Mouse (Mus musculus) lung, embryonic 16.5 days (tissue): ENCODE measurements around the gene Mvp. TPM values are rescaled to one million over a fixed set of nuclear protein-coding genes. Genes with fewer than 3 reads are reported as not detected.
A peak's percentile ranks its signal among the peaks of the same experiment; 100 is the strongest.

ENCODE experiments used
- ATAC-seq: fragments of 200-750 bp; cut with Nextera tagmentation; 2 replicates; pipeline ENCODE4 v1.8.0; 2017; ENCODE audit warnings: low read depth, mild to moderate bottlenecking, moderate library complexity
- H3K27ac ChIP-seq: fragments of 300-500 bp; sonication (generic); 2 replicates; pipeline ENCODE4 v1.5.1; 2014; ENCODE audit warnings: mild to moderate bottlenecking, control low read depth, low read length
- H3K27me3 ChIP-seq: fragments of 300-500 bp; sonication (generic); 2 replicates; pipeline ENCODE4 v1.6.1; 2014; ENCODE audit warnings: low read depth, low read length, mixed read lengths; ENCODE audit not compliant: control insufficient read depth, insufficient read depth
- H3K36me3 ChIP-seq: fragments of 300-500 bp; sonication (generic); 2 replicates; pipeline ENCODE4 v1.6.1; 2014; ENCODE audit warnings: low read length; ENCODE audit not compliant: control insufficient read depth, insufficient read depth
- H3K4me1 ChIP-seq: fragments of 300-500 bp; sonication (generic); replicated peaks from 2 replicates; pipeline ENCODE4 v1.6.1; 2014; ENCODE audit warnings: low read length, mixed read lengths; ENCODE audit not compliant: control insufficient read depth, insufficient read depth
- H3K4me2 ChIP-seq: fragments of 300-500 bp; sonication (generic); 2 replicates; pipeline ENCODE4 v1.6.1; 2014; ENCODE audit warnings: low read depth, low read length, control low read depth
- H3K4me3 ChIP-seq: fragments of 300-500 bp; sonication (generic); 2 replicates; pipeline ENCODE4 v1.5.1; 2014; ENCODE audit warnings: mild to moderate bottlenecking, low read length, control low read depth
- H3K9ac ChIP-seq: fragments of 300-500 bp; sonication (generic); 2 replicates; pipeline ENCODE4 v1.6.1; 2014; ENCODE audit warnings: low read length, control low read depth
- H3K9me3 ChIP-seq: fragments of 300-500 bp; sonication (generic); 2 replicates; pipeline ENCODE4 v1.6.1; 2016; ENCODE audit warnings: low read length; ENCODE audit not compliant: control insufficient read depth
- WGBS: fragments of 180-500 bp; shearing (Covaris S2); extraction: QIAGEN DNeasy Blood & Tissue Kit; methylation state at CpG from one replicate; pipeline ENCODE4 v1.1.7; 2014; 5-methylcytosine and 5-hydroxymethylcytosine counted together
- polyA plus RNA-seq: library from polyadenylated mRNA; unstranded; fragments of >200 nt; fragmentation: Nextera tagmentation; extraction: Ambion mirVana; gene quantifications from 2 replicates; pipeline ENCODE4 v1.2.1, GENCODE M21; 2015

Gene Mvp
- polyA plus RNA-seq, 1 experiment from 2014 or later: 14.9 TPM

DNA sequence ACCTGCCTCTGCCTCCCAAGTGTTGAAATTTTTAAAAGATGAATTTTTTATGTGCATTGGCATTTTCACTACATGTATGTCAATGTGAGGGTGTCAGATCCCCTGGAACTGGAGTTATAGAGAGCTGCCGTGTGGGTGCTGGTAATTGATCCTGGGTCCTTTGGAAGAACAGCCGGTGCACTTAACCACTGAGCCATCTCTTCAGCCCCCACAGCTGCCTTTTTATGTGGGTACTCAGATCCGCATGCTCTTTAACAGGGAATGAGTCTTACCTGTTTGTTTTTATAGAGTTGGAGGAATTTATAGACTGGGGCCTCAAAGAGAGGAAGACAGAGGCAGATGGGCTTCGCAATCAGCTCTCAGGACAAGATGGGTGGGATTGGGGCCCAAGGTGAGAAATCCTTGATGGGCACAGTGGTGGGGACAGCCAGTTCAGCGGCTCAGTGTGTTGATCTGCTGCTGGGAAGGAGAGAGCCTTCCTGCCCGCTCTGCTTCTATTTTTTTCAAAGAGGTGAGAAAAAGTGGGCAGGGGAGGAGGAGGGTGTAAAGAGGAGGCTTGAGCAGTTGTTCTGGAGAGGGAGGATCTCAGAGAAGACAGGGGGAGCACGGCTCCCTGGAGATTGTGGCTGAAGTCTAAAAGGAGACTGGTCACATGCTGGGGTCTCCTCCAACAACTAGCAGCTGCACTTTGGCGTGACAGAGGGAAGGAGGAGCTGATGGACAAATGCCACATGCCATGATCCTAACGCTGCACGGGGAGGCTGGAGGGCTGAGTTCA lies 29.6 kb downstream of the Mvp start:
- Histone ChIP-seq H3K9me3 (no peaks in the 10 kb centered on the region), H3K4me1 (no peaks in the 10 kb centered on the region), H3K27ac (no peak overlapping the region), H3K27me3 (no peaks in the 10 kb centered on the region), H3K4me3 (no peak overlapping the region), H3K9ac (no peak overlapping the region), H3K4me2 (no peak overlapping the region), H3K36me3 (peaks cover under 1% of the 10 kb centered on the region; the same call in 1 of the 2 replicates)
- 28% methylated on average over 10 of the region's 10 CpGs for WGBS
- no peak for ATAC-seq

DNA sequence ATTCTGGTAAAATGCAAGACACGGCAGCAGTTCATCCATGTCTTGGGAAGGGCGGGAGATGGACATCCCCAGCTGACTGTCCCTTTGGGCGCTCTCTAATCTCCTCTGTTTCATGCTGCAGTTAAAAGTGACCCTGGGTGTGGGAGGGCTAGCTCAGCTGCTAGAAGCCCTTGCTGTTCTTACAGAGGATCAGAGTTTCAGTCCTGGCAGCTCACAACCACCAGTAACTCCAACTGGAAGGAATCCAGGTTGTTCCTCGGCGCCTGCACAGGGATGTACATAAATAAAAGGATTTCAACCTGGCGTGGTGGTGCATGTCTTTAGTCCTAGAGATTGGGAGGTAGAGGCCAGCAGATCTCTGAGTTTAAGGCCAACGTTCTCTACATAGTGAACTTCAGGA lies 31.3 kb downstream of the Mvp start:
- Histone ChIP-seq H3K9ac (no peak overlapping the region), H3K4me3 (no peak overlapping the region), H3K27ac (no peak overlapping the region), H3K4me1 (no peaks in the 10 kb centered on the region), H3K36me3 (peaks cover 9% of the 10 kb centered on the region), H3K9me3 (no peaks in the 10 kb centered on the region), H3K4me2 (no peak overlapping the region), H3K27me3 (no peaks in the 10 kb centered on the region)
- 71% methylated on average over 7 of the region's 7 CpGs for WGBS
- no peak for ATAC-seq

DNA sequence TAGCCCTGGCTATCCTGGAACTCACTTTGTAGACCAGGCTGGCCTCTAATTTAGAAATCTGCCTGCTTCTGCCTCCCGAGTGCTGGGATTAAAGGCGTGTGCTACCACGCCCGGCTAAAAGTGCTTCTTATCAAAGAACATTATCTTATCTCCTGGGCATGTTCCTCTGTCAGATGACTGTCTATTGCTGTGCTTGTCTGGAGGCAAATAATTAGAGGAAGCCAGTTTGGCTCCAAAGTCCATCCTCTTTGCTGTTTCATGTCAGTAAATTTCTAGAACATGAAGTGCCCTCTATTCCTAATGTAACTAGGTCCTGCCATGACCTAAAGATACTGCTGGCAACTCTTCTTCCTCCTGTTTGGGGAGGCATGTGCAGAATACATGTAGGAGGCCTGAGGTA lies 32.4 kb downstream of the Mvp start:
- Histone ChIP-seq H3K27ac (no peak overlapping the region), H3K4me1 (peaks cover 3% of the 10 kb centered on the region), H3K9ac (no peak overlapping the region), H3K4me2 (no peak overlapping the region), H3K36me3 (peaks cover 9% of the 10 kb centered on the region), H3K27me3 (no peaks in the 10 kb centered on the region), H3K9me3 (no peaks in the 10 kb centered on the region), H3K4me3 (no peak overlapping the region)
- WGBS: 84% methylated on average over 4 of the region's 4 CpGs
- no peak for ATAC-seq

DNA sequence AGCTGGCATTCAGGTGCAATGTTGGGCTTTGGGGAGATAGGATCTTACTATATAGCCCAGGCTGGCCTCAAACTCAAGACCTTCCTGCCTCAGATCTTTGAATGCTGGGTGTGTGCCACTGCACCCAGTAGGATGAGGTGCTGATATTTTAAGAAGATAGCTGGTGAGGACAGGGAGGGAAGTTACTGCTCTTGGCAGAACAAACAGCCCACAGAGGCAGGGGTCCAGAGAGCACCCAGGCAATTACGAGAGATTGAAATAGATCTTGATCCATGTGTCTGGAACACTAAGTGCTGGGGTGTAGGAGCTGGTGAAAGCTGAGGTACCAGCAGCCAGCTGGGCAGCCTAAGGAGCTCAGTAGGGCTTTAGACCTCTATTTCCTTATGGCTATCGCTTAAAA lies 32.8 kb downstream of the Mvp start:
- H3K27me3 ChIP-seq: no peaks in the 10 kb centered on the region
- no peak overlapping the region for H3K4me3 ChIP-seq
- H3K9ac ChIP-seq: no peak overlapping the region
- 80% methylated on average over 2 of the region's 2 CpGs for WGBS
- H3K9me3 ChIP-seq: no peaks in the 10 kb centered on the region
- peaks cover 9% of the 10 kb centered on the region for H3K36me3 ChIP-seq
- no peak for ATAC-seq
- no peak overlapping the region for H3K27ac ChIP-seq
- H3K4me1 ChIP-seq: peaks cover 4% of the 10 kb centered on the region
- no peak overlapping the region for H3K4me2 ChIP-seq

DNA sequence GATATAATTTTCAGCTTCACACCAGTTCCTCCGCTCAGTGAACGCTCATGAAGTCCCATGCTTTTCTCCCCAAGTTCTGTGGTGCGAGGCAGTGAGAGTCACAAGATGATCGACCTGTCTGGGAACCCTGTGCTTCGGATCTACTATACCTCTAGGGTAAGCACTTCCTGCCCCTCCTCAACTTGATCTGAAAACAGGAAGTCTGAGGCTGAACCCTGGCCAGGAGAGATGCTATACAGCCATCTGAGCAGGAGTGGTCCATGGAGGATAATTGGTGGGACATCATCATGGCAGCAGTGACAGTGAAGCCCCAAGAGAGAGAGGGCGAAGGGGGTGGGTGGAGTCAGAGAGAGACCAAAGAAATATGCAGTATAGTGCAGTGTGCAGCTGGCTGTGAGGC lies 35.6 kb downstream of the Mvp start:
- H3K36me3 ChIP-seq: peaks cover 9% of the 10 kb centered on the region
- no peak overlapping the region for H3K9ac ChIP-seq
- H3K4me2 ChIP-seq: no peak overlapping the region
- H3K4me3 ChIP-seq: no peak overlapping the region
- WGBS: 86% methylated on average over 6 of the region's 6 CpGs
- H3K4me1 ChIP-seq: peaks cover 7% of the 10 kb centered on the region
- H3K27ac ChIP-seq: no peak overlapping the region
- no peak for ATAC-seq
- no peaks in the 10 kb centered on the region for H3K9me3 ChIP-seq
- no peaks in the 10 kb centered on the region for H3K27me3 ChIP-seq

DNA sequence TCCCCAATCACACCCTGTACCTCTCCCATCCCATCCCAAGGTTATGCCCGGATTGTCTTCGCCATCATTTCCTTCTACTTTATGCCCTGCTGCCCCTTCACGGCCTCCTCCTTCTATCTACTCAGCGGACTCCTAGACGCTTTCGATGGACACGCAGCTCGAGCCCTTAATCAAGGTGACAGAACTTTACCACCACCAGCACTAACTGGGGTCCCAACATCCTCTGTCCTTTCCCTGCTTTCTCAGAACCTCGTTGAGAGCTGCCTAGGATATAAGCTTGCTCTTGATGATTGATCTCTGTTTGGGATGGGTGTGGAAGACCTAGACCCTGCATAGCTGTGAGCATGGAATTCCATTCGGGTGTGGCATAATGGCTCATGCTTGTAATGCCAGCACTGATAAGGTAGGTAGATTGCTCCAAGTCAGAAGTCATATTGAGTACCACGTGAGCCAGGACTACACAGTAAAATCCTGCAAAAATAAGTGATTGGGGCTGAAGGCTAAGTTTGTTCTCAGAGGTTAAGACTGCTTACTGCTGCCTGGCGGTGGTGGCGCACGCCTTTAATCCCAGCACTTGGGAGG lies 37.5 kb downstream of the Mvp start:
- H3K9ac ChIP-seq: peak overlapping the region; percentile 99
- peak overlapping the region; percentile 98 for H3K27ac ChIP-seq
- peak overlapping the region; percentile 68 for H3K4me2 ChIP-seq
- H3K4me3 ChIP-seq: peak overlapping the region; percentile 99
- WGBS: 23% methylated on average over 14 of the region's 14 CpGs
- H3K27me3 ChIP-seq: no peaks in the 10 kb centered on the region
- peaks cover 9% of the 10 kb centered on the region for H3K36me3 ChIP-seq
- no peak; the same call in 1 of the 2 replicates for ATAC-seq
- H3K4me1 ChIP-seq: peaks cover 7% of the 10 kb centered on the region
- H3K9me3 ChIP-seq: no peaks in the 10 kb centered on the region

DNA sequence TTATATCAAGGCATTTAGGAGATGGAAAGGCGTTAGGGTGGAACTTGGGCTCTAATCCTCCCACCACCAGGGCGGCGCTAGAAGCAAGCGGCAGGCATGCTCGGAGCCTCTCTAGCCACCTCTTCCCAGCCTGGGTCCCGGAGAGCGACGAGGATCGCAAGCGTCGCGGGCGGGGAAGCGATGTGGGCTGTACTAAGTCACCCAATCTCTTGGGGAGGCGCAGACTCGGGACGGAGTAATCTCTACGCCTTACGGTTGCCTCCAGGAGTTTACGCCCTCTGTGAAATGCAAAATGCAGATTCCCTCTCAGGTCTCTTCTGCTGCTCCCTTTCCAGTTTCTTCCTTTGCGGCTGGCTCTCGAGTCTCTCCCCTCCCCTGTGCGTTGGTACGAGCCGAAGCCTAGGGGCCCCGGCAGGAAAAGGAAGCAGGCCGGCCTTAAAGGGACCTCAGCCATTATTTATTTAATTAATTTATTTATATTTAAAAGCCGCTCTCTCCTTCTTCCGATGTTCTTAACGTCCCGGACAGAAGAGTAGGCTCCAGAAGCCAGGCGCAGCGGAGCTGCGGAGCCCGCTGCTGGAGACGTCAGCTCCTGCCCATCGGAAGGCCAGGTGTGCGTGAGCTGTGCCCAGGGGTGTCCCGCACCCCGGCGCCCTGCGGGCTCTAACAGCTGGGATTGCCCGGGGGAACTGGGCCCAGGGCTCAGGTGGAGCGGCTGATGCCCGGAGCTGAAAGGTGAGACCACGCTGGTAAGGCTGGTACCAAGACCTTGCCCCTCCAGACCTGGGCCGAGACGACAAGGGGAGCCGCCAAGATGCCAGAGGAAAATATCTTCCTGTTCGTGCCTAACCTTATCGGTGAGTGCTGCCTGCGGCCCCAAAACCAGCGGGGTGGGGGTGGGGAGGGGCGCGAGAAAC lies 38.2 kb downstream of the Mvp start, which contains the start of gene Cdiptos:
TSS of gene Cdiptos (minus strand) at position 149 of the 917 bp plus-strand sequence.
- Histone ChIP-seq H3K9me3 (no peaks in the 10 kb centered on the region), H3K9ac (peak within 1 kb of the TSS; percentile 99), H3K27me3 (no peaks in the 10 kb centered on the region), H3K4me1 (peaks cover 7% of the 10 kb centered on the region), H3K4me2 (peak within 1 kb of the TSS; percentile 68), H3K4me3 (peak within 1 kb of the TSS; percentile 99), H3K36me3 (peaks cover 9% of the 10 kb centered on the region), H3K27ac (peak within 1 kb of the TSS; percentile 98)
- ATAC-seq: peak; percentile 97
- under 1% methylated on average over 55 of the region's 55 CpGs for WGBS

DNA sequence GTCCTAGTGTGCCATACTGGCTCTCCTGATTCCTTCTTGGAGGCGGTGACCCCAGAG lies 38.7 kb downstream of the Mvp start, which contains the start of gene Cdipt:
TSS of gene Cdipt (plus strand) at position 22 of the 57 bp plus-strand sequence.
- H3K9me3 ChIP-seq: no peaks in the 10 kb centered on the region
- peak within 1 kb of the TSS; percentile 98 for H3K27ac ChIP-seq
- H3K4me3 ChIP-seq: peak within 1 kb of the TSS; percentile 99
- ATAC-seq: no peak
- peak within 1 kb of the TSS; percentile 68 for H3K4me2 ChIP-seq
- WGBS: 0% methylated on average over 1 of the region's 1 CpGs
- H3K27me3 ChIP-seq: no peaks in the 10 kb centered on the region
- peaks cover 7% of the 10 kb centered on the region for H3K4me1 ChIP-seq
- peaks cover 9% of the 10 kb centered on the region for H3K36me3 ChIP-seq
- H3K9ac ChIP-seq: peak within 1 kb of the TSS; percentile 99

DNA sequence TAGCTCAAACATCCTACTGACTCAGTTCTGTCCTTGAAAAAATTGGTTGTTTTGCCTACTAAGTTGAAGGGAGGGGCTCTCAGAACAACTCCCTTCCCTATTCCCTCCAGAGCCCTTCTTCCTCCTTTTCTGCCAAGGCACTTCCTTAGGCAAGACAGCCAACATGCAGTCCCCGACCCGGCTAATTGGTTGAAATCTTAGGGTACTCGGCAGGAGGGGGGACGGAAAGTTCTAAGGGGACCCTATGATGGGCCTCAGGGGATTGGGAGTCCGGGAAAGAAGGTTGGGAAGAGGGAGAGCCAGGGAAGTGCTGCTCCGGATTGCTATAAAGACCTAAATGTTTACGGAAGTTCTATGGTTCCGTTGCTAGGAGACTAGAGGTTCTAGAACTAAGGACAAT lies 38.9 kb downstream of the Mvp start:
- WGBS: 11% methylated on average over 8 of the region's 8 CpGs
- peak overlapping the region; percentile 68 for H3K4me2 ChIP-seq
- H3K4me3 ChIP-seq: peak overlapping the region; percentile 99
- peaks cover 9% of the 10 kb centered on the region for H3K36me3 ChIP-seq
- H3K27me3 ChIP-seq: no peaks in the 10 kb centered on the region
- no peaks in the 10 kb centered on the region for H3K9me3 ChIP-seq
- H3K4me1 ChIP-seq: peaks cover 7% of the 10 kb centered on the region
- peak overlapping the region; percentile 99 for H3K9ac ChIP-seq
- peak; percentile 3; the same call in 1 of the 2 replicates for ATAC-seq
- H3K27ac ChIP-seq: peak overlapping the region; percentile 20; the same call in 1 of the 2 replicates
